Mouse (Mus musculus): ENCODE measurements at regions not wholly inside any gene's neighbourhood (a gene's known extent, or its start where the extent isn't known, plus 50 kb on each side); places are given as distances from the start of the nearest gene placed in this dataset.

GRCm38 (mm10) chr13:43967516-43967915, 182.9 kb downstream of the Cd83 start:
- TF ChIP-seq POLR2A (IDR thresholded peaks at IDR 0.05; ENCODE audit: borderline replicate concordance, extremely low read depth, insufficient read depth, insufficient read length, poor library complexity, severe bottlenecking) = no peak
- TF ChIP-seq CTCF (IDR thresholded peaks at IDR 0.05; ENCODE audit: borderline replicate concordance, extremely low read depth, insufficient read depth, insufficient read length) = no peak

All from brain, embryonic 14.5 days (tissue).